Mouse (Mus musculus) heart, adult 2 months (tissue): ENCODE results near the gene Rpl3l.

Source experiments
- CTCF ChIP-seq: fragments of 200-600 bp; IDR thresholded peaks from 2 replicates; pipeline ENCODE4 v1.8.1; 2022; ENCODE audit warnings: antibody characterized with exemption, mild to moderate bottlenecking, moderate library complexity
- EP300 ChIP-seq: fragments of 200-500 bp; IDR thresholded peaks from 2 replicates; pipeline ENCODE4 v1.6.1; 2011; ENCODE audit warnings: low read depth, low read length, control low read depth; ENCODE audit not compliant: insufficient read depth

GRCm38 (mm10) chr17:24766266-24766875 is 38.8 kb downstream of the Rpl3l start:
- no peak for TF ChIP-seq CTCF
- no peak for TF ChIP-seq EP300
